Mouse (Mus musculus): ENCODE measurements around the gene Tmem232.

- TF ChIP-seq TAL1 (IDR thresholded peaks at IDR 0.05; ENCODE audit: low read length): no peak
- no peak for TF ChIP-seq GATA1 (IDR thresholded peaks at IDR 0.05; ENCODE audit: low read length)
Measured at GRCm38 (mm10) chr17:65325249-65325648, 215.3 kb downstream of the Tmem232 start.

Data from erythroblast, embryonic 14.5 days (primary cell).